Mouse (Mus musculus) T-helper 17 cell (primary cell): ENCODE data around the gene Vopp1.

Experiments used
- in situ Hi-C, 2 experiments: fragments of 300-600 bp; cut with MboI, MseI; formaldehyde crosslinking; loops; 1 replicate in 1 of 2; 2 replicates in 1 of 2; pipeline ENCODE4 v1.15.1; 2025; ENCODE audit warnings: high pct_unique_total_duplicates in 2 of 2

Gene Vopp1

DNA sequence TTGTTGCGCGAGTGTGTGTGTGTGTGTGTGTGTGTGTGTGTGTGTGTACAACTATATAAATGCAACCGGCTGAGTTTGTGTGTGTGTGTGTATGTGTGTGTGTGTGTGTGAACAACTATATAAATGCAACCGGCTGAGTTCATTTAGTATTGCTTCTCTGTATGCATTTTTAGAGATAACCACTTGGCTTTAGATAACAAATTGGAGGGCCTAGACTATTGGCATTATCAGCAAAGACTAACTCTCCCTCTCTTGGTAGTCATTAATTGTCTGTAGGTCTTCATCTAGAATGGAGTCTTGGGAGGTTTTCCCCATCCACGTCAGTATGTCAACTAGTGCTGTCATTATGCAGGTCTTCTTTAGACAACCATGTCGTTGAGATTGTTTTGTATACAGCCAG, 37.6 kb downstream of the Vopp1 start:
- in situ Hi-C loops: no loop called here

DNA sequence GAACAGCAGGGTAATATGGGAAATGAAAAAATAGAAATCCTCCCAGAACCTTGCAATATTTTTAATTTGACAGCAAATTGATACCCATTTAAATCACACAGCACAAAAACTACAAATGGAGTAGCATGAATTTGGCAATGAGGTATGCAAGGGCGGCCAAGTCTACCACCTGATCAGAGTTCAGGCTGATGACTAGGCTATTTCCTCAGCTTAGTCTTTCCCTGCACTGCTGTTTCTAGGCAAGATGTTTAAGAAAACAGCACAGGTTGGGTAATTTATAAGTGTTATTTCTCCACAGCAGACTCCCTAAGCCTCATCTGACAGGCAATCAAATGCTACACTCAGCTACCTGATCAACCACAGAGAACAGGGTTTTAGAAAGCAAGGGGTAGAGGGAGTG, 40.7 kb downstream of the Vopp1 start:
- in situ Hi-C loops: no loop called here

DNA sequence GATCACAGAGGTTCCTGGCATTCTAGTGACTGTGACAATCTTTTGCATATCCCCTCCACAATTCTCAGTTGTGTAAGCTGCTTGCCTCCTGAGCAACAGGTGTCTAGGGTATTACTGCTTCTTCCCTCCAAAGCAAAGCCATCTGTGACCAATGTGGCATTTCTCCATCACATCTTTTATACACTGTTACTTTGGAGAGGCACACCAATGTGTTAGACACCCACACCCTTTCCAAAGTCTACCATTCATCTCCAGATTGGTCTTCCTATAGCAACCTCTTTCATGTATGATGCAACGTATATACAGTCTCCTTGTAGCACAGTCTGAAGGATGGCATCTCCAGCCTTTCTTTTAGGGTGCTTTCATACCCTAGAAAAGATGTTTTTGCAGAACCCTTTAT, 42.3 kb downstream of the Vopp1 start:
- in situ Hi-C loops: no loop called here

DNA sequence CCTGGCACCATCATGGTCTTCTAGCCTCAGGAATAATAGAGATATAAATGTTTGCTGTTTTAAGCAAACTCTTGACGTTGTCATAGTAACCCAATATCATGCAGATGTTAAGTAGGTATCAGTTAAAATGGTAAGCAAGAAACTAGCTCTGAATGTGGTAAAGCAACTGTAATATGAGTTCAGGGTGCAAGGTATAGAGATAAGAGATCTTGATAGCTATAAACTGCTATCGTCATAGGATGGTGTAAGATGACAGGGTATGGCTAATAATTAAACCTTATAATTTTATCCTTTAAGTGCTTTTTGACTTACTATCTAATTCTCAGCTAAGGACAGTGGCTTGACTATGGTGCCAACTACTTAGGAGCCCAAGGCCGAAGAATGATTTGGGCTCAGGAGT, 44.6 kb downstream of the Vopp1 start:
- in situ Hi-C loops: no loop called here

GRCm38 (mm10) chr6:57773792-57774191, 51.2 kb downstream of the Vopp1 start:
- in situ Hi-C loops: no loop called here

- in situ Hi-C loops: no loop called here
Observed at GRCm38 (mm10) chr6:57770467-57771190, 54.3 kb downstream of the Vopp1 start.

DNA sequence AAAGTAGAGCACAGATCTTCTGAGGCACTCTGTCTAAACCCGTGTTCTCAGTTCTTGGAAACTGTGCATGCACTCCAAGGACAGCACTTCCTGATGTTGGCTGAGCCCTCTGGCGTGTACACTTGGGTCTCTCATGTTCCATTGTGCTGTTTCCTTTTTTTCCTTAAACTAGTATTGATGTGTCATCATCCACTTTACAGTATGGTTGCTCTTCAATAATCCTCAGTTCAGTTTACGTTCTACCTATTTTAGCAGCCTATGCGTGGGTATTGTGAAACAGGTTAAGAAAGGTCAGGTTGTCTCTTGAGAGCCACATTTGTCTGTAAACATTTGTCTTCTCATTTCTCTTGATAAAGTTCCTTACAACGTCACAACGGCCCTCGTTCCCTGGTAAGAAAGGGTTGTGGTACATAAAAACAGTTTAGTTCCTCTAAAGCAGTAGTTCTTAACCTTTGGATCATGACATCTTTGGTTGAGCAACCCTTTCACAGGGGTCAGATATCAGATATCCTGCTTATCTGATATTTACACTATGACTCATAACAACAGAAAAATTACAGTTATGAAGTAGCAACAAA, 55.9 kb downstream of the Vopp1 start:
- in situ Hi-C loops: no loop called here

DNA sequence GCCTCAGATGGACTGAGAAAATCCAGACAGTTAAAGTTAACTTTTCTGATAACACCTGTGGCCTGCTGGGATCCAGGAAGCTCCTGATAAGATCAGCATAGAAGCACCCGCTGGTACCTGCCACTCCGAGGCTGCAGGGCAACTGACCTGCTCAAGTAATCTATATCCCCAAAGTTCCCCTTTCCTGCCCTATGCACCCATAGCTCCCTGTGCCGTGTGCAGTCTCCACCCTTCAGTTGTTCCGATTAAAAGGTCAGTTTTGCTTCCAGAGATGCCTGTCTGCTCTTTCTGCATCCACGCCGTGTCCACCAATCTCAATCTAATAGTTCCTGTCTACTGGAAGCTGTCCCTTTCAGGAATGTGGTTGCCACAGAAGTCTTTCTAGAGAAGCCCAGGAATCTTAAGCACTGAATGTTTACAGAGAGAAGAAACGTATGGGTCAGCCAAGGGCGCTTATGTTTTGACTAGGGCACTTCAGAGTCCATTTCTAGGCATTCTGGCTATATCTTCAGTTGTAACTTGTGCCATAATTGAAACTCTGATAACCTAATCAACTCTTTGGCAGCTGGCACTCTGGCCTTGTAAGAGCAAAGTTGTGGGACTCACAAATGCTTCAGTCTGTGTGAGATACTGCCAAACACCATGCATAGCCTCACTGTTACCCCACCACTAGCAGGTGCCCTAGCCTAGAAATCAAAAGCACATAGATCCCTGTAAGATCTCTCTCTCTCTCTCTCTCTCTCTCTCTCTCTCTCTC, 57.7 kb downstream of the Vopp1 start:
- in situ Hi-C loops: no loop called here

- in situ Hi-C loops: no loop called here
Observed at GRCm38 (mm10) chr6:57766287-57766686, 58.7 kb downstream of the Vopp1 start.

DNA sequence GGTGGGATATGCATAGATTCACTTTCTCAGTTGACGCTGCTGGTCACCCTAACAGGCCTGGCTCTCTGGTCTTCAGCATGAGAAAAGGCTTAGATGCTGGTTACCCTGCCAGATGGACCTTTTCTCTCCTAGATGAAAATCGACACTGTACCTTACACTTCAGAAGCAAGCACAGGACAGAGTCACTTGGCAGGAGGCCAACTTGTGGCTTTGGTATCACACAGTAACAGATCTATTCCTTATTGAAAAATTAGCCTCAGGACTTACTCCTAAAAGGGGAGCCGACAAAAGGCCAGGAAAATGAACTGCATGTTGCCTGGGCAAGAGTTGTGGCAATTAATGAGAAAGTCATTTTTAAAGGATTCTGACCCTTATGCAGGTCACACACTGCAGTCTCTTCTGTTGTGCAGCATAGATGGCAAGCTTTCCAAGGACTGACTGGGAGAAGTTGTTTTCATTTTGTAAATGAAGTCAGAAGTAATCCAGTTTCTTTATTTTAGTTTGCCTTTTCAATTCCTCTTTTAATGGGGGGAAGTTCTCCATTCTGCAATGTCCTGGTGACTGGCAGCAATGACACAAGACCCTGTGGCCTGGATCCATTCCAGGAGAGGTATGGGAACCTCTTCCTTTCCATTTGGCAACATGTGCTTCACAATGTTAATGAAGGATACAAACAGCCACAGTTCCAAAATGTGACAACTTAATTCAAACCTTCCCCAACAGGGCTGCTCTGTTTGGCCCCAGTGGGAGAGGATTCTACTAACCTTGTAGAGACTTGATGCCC, 59.7 kb downstream of the Vopp1 start:
- in situ Hi-C loops: no loop called here

- in situ Hi-C loops: no loop called here
Observed at GRCm38 (mm10) chr6:57763054-57763453, 61.9 kb downstream of the Vopp1 start.

DNA sequence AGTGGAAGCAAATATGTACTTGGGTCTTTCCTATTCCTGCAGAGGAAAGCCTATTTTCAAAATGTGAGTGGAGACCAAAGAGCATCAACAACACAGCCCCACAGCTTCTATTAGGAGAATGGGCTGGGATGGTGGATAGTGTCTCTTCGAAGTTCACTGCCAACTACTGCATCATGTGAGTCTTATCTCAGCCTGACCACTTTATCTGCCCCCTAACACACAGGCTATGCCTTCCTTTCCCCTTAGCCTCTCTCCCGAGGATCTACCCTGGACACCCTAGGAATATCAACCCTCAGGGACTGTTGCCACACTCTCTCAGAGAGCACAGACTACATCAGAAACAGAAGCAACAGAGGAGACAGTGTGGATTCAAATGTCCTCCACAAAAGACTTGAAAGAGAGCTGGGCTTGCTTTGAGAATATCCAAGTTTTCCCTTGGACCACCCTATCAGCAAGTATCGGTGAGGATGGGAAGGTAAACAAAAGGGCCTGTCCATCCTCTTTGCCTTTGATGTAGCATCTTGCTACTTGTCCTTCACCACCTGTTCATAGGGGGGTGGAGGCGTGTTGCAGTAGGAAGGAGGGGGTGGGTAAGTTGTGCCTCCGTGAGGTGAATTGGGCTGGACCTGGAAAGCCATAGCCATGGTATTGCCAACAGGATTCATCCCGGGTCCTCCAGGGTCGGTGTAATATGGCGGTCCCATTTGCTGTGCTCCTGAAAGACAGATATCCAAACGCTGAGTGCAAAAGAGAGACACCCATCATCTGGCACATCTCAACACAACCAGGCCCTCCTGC, 70.8 kb downstream of the Vopp1 start:
- in situ Hi-C loops: no loop called here

- in situ Hi-C loops: no loop called here
Observed at GRCm38 (mm10) chr6:57745748-57746129, 79.2 kb downstream of the Vopp1 start.

DNA sequence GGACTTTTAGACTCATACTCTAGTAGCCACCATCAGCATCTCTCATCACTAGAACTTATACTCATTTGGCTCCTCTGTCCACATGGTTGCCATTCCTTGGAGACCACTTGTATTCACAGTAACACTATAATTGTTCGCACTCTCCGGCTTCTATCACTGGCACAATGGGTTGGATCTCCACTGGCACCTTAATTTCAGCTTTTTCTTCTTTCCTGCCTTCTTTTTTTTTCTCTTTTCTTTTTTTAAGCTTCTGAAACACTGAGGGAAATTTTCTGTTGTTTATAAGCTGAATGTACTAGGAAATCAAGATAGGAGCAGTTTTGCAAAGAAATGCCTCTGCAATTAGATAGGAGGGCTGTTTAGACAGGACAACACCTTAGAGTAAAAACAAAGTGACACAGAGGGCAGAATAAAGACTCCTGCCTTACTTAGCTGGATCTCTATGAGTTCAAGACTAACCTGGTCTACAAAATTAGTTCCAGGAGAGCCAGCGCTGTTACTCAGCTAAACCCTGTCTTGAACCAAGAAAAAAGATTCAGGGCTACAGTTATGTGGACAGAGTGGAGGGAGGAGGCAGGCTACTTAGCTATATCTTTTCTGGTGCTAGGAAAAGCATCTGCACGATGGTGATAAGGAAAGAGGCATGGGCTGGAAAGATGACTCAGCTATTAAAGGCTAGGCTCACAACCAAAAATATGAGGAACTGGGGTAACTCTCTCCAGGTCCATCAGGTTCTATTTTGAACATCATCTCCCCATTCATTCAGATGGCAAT, 79.8 kb downstream of the Vopp1 start:
- in situ Hi-C loops: no loop called here

DNA sequence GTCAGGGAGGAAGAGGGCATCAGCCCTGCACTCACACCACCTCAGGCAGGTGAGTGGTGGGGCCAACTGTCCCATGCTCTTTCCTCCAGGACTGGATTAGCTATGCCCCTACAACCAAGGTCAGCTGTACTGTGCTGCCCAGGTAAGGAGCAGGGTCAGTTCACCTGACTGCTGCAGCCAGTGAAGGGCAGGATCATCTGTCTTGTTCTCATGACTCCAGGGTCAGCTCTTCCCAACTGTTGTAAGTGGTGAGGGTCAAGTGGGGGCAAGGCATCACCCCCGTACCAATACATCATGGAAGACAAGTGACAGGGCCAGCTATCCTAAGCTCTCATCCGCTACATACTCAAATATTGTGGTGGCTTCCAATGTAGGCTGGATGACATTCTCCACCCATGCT, 80.8 kb downstream of the Vopp1 start:
- in situ Hi-C loops: no loop called here

DNA sequence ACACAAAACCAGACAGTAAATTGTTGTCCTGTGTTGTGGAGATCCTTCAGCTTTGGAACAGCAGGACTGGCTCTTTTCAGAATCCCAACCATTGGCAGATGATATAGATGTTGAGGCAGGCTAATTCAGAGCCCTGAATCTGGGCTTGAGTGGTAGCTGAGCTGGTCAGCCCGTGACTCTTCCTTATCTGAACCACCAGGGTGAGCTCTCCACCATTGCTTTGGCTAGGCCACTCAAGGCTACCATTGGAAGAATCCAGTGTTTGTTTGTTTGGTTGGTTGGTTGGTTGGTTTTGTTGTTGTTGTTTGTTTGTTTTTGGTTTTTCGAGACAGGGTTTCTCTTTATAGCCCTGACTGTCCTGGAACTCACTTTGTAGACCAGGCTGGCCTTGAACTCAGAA, 81.6 kb downstream of the Vopp1 start:
- in situ Hi-C loops: no loop called here

- in situ Hi-C loops: no loop called here
Observed at GRCm38 (mm10) chr6:57742749-57743148, 82.2 kb downstream of the Vopp1 start.

GRCm38 (mm10) chr6:57721347-57721746, 103.6 kb downstream of the Vopp1 start:
- in situ Hi-C loops: no loop called here

GRCm38 (mm10) chr6:57711726-57712125, 113.2 kb downstream of the Vopp1 start:
- in situ Hi-C loops: no loop called here

GRCm38 (mm10) chr6:57706721-57707120, 118.2 kb downstream of the Vopp1 start:
- in situ Hi-C loops: no loop called here

DNA sequence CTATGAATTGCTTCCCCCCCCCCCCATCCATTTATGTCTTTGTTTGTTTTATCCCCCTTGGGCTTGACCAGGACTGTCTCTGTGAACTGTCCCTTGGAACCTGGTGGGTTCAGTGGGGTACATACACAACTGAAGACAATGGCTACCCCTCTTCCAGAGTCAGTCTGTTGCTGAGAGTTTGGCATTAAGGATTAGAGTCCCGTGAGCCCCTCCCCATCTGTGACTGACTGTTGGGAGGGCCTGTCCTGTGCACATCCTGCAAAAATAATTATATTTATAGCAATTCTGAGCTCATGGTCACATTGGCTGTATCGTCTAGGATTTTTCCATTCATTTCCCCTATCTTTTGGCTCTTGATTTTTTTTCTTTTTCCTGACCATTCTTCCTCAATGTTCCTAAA, 121.3 kb downstream of the Vopp1 start:
- in situ Hi-C loops: no loop called here
